Mouse (Mus musculus): Measurements from ENCODE around the gene Gnl3l. TPM values are rescaled to one million over a fixed set of nuclear protein-coding genes. Genes with fewer than 3 reads are reported as not detected.

Gene Gnl3l
- polyA plus RNA-seq, 1 experiment from 2014 or later, result 15.2 TPM

GRCm38 (mm10) chrX:150981621-150982020, 35.5 kb downstream of the Gnl3l start:
- ATAC-seq (ENCODE audit: low FRiP score, low TSS enrichment) (no peak), DNase-seq (ENCODE audit: low spot score) (no peak)
- TF ChIP-seq CTCF (IDR thresholded peaks at IDR 0.05; ENCODE audit: low read depth) (no peak), EP300 (optimal IDR thresholded peaks at IDR 0.05) (no peak)
- H3K4me1 ChIP-seq (replicated peaks; ENCODE audit: control insufficient read depth, insufficient read depth), result no peaks in the 10 kb centered on the region
- no peak overlapping the region for H3K4me3 ChIP-seq (ENCODE audit: low read depth, low read length)
- H3K27me3 ChIP-seq (ENCODE audit: control insufficient read depth, insufficient read depth, low read length), result no peaks in the 10 kb centered on the region
- H3K4me2 ChIP-seq (replicated peaks; ENCODE audit: low read depth), result no peak overlapping the region
- H3K36me3 ChIP-seq (ENCODE audit: control insufficient read depth, insufficient read depth, low read length), result no peaks in the 10 kb centered on the region
- no peak overlapping the region for H3K27ac ChIP-seq (replicated peaks)
- 68% methylated on average over 1 of the region's 1 CpGs for WGBS
- H3K9ac ChIP-seq (ENCODE audit: low read length), result no peak overlapping the region
- H3K9me3 ChIP-seq (ENCODE audit: control insufficient read depth, low read length), result no peaks in the 10 kb centered on the region

- DNase-seq (ENCODE audit: low spot score) (no peak), ATAC-seq (ENCODE audit: low FRiP score, low TSS enrichment) (no peak)
- TF ChIP-seq EP300 (optimal IDR thresholded peaks at IDR 0.05) (no peak), CTCF (IDR thresholded peaks at IDR 0.05; ENCODE audit: low read depth) (no peak)
- Histone ChIP-seq H3K4me2 (replicated peaks; ENCODE audit: low read depth) (no peak overlapping the region), H3K4me3 (ENCODE audit: low read depth, low read length) (no peak overlapping the region), H3K36me3 (ENCODE audit: control insufficient read depth, insufficient read depth, low read length) (no peaks in the 10 kb centered on the region), H3K4me1 (replicated peaks; ENCODE audit: control insufficient read depth, insufficient read depth) (no peaks in the 10 kb centered on the region), H3K9me3 (ENCODE audit: control insufficient read depth, low read length) (no peaks in the 10 kb centered on the region), H3K9ac (ENCODE audit: low read length) (no peak overlapping the region), H3K27ac (replicated peaks) (no peak overlapping the region), H3K27me3 (ENCODE audit: control insufficient read depth, insufficient read depth, low read length) (no peaks in the 10 kb centered on the region)
- WGBS, result 95% methylated on average over 5 of the region's 5 CpGs
These were observed 41.7 kb downstream of the Gnl3l start for GRCm38 (mm10) chrX:150975424-150975823.

- H3K4me1 ChIP-seq (replicated peaks; ENCODE audit: control insufficient read depth, insufficient read depth), result no peaks in the 10 kb centered on the region
- no peak overlapping the region for H3K4me3 ChIP-seq (ENCODE audit: low read depth, low read length)
- ATAC-seq (ENCODE audit: low FRiP score, low TSS enrichment) (no peak), DNase-seq (ENCODE audit: low spot score) (no peak)
- H3K36me3 ChIP-seq (ENCODE audit: control insufficient read depth, insufficient read depth, low read length), result no peaks in the 10 kb centered on the region
- TF ChIP-seq EP300 (optimal IDR thresholded peaks at IDR 0.05) (no peak), CTCF (IDR thresholded peaks at IDR 0.05; ENCODE audit: low read depth) (peak; percentile 43)
- no peak overlapping the region for H3K27ac ChIP-seq (replicated peaks)
- H3K9ac ChIP-seq (ENCODE audit: low read length), result no peak overlapping the region
- 42% methylated on average over 2 of the region's 2 CpGs for WGBS
- H3K27me3 ChIP-seq (ENCODE audit: control insufficient read depth, insufficient read depth, low read length), result no peaks in the 10 kb centered on the region
- no peaks in the 10 kb centered on the region for H3K9me3 ChIP-seq (ENCODE audit: control insufficient read depth, low read length)
- H3K4me2 ChIP-seq (replicated peaks; ENCODE audit: low read depth), result no peak overlapping the region
These were observed 54.1 kb downstream of the Gnl3l start for GRCm38 (mm10) chrX:150963027-150963426.

GRCm38 (mm10) chrX:150960702-150961101, 56.4 kb downstream of the Gnl3l start:
- no peak for DNase-seq (ENCODE audit: low spot score)
- 53% methylated on average over 5 of the region's 5 CpGs for WGBS
- H3K36me3 ChIP-seq (ENCODE audit: control insufficient read depth, insufficient read depth, low read length), result no peaks in the 10 kb centered on the region

GRCm38 (mm10) chrX:150956522-150957300, 60.4 kb downstream of the Gnl3l start:
- Histone ChIP-seq H3K36me3 (ENCODE audit: control insufficient read depth, insufficient read depth, low read length) (no peaks in the 10 kb centered on the region), H3K4me3 (ENCODE audit: low read depth, low read length) (no peak overlapping the region; the same call in 1 of the 2 replicates), H3K27me3 (ENCODE audit: control insufficient read depth, insufficient read depth, low read length) (no peaks in the 10 kb centered on the region), H3K9ac (ENCODE audit: low read length) (no peak overlapping the region), H3K4me2 (replicated peaks; ENCODE audit: low read depth) (peak overlapping the region; percentile 21; the same call in 1 of the 2 replicates), H3K27ac (replicated peaks) (peak overlapping the region; percentile 45; the same call in 1 of the 2 replicates), H3K9me3 (ENCODE audit: control insufficient read depth, low read length) (no peaks in the 10 kb centered on the region), H3K4me1 (replicated peaks; ENCODE audit: control insufficient read depth, insufficient read depth) (no peaks in the 10 kb centered on the region)
- 15% methylated on average over 25 of the region's 25 CpGs for WGBS
- peak; percentile 81 for DNase-seq (ENCODE audit: low spot score)
- TF ChIP-seq CTCF (IDR thresholded peaks at IDR 0.05; ENCODE audit: low read depth) (peak; percentile 79), EP300 (optimal IDR thresholded peaks at IDR 0.05) (no peak)
- peak; percentile 96 for ATAC-seq (ENCODE audit: low FRiP score, low TSS enrichment)

More at GRCm38 (mm10) chrX:150960702-150961101, 56.4 kb downstream of the Gnl3l start:
- no peak overlapping the region for H3K4me2 ChIP-seq (replicated peaks; ENCODE audit: low read depth)
- H3K27me3 ChIP-seq (ENCODE audit: control insufficient read depth, insufficient read depth, low read length), result no peaks in the 10 kb centered on the region
- no peak overlapping the region for H3K27ac ChIP-seq (replicated peaks)
- no peak for TF ChIP-seq EP300 (optimal IDR thresholded peaks at IDR 0.05)
- peak; percentile 61 for TF ChIP-seq CTCF (IDR thresholded peaks at IDR 0.05; ENCODE audit: low read depth)
- H3K4me1 ChIP-seq (replicated peaks; ENCODE audit: control insufficient read depth, insufficient read depth), result no peaks in the 10 kb centered on the region
- no peak overlapping the region for H3K4me3 ChIP-seq (ENCODE audit: low read depth, low read length)
- no peaks in the 10 kb centered on the region for H3K9me3 ChIP-seq (ENCODE audit: control insufficient read depth, low read length)
- ATAC-seq (ENCODE audit: low FRiP score, low TSS enrichment), result no peak
- H3K9ac ChIP-seq (ENCODE audit: low read length), result no peak overlapping the region

DNA sequence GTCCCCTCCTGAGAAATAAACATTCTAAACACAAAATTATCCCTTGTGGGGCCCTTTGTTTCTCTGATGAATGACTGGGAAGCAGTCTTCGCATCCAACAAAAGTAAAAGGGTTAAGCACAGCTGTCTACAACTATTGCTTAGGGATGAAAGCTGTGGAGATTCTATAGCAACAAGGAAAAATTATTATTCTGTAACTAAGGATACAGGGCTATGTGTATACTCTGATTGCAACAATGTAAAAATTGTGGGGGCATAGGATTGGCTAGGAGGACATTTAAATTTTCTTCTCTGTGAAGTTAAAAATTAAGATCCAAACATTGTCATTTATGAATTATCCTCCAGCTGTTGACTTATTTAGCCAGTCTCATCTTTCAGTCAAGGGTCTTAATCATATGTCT, 61.1 kb downstream of the Gnl3l start:
- no peaks in the 10 kb centered on the region for H3K9me3 ChIP-seq (ENCODE audit: control insufficient read depth, low read length)
- TF ChIP-seq CTCF (IDR thresholded peaks at IDR 0.05; ENCODE audit: low read depth) (no peak), EP300 (optimal IDR thresholded peaks at IDR 0.05) (no peak)
- H3K4me1 ChIP-seq (replicated peaks; ENCODE audit: control insufficient read depth, insufficient read depth), result no peaks in the 10 kb centered on the region
- no peak overlapping the region for H3K4me3 ChIP-seq (ENCODE audit: low read depth, low read length)
- H3K4me2 ChIP-seq (replicated peaks; ENCODE audit: low read depth), result peak overlapping the region; percentile 21; the same call in 1 of the 2 replicates
- H3K36me3 ChIP-seq (ENCODE audit: control insufficient read depth, insufficient read depth, low read length), result no peaks in the 10 kb centered on the region
- DNase-seq (ENCODE audit: low spot score), result no peak
- WGBS, result 70% methylated on average over 1 of the region's 1 CpGs
- H3K9ac ChIP-seq (ENCODE audit: low read length), result no peak overlapping the region
- H3K27ac ChIP-seq (replicated peaks), result no peak overlapping the region
- no peak for ATAC-seq (ENCODE audit: low FRiP score, low TSS enrichment)
- no peaks in the 10 kb centered on the region for H3K27me3 ChIP-seq (ENCODE audit: control insufficient read depth, insufficient read depth, low read length)
